Mouse (Mus musculus) cortical plate, adult 2 months (tissue): ENCODE results near the gene Sumf1.

Experiments
- CTCF ChIP-seq: fragments of 200-500 bp; IDR thresholded peaks from 2 replicates; pipeline ENCODE4 v1.5.1; 2011; ENCODE audit warnings: mild to moderate bottlenecking, control low read depth, low read length; ENCODE audit not compliant: insufficient read depth; ENCODE audit errors: extremely low read depth
- POLR2A ChIP-seq: fragments of 200-500 bp; IDR thresholded peaks from 2 replicates; pipeline ENCODE4 v1.6.1; 2011; ENCODE audit warnings: mild to moderate bottlenecking, low read length, control low read depth; ENCODE audit not compliant: insufficient read depth; ENCODE audit errors: extremely low read depth

GRCm38 (mm10) chr6:108117881-108118280 is 67.5 kb downstream of the Sumf1 start:
- TF ChIP-seq CTCF (no peak), POLR2A (no peak)
